Mouse (Mus musculus): ENCODE results near the gene Olfr728. TPM values are rescaled to one million over a fixed set of nuclear protein-coding genes. Genes with fewer than 3 reads are reported as not detected.

Olfr728 gene
- polyA plus RNA-seq (2012; rRNA removed): not detected in 2 replicates

GRCm38 (mm10) chr14:50142580-50142979 lies at the start of gene Olfr728:
Olfr728 (minus strand) TSS chr14:50142680.

GRCm38 (mm10) chr14:50188098-50188497 lies 45.6 kb upstream of the Olfr728 start, which contains the start of gene Olfr730:
Olfr730 (minus strand) TSS chr14:50188198.

GRCm38 (mm10) chr14:50152810-50153209 lies 10.3 kb upstream of the Olfr728 start, which contains the start of gene Olfr729:
Olfr729 (minus strand) TSS chr14:50152910.

GRCm38 (mm10) chr14:50122886-50123285 lies 19.6 kb downstream of the Olfr728 start, which contains the start of gene Olfr727:
Olfr727 (plus strand) TSS chr14:50123186.

GRCm38 (mm10) chr14:50090853-50091252 lies 51.6 kb downstream of the Olfr728 start, which contains the start of gene Olfr726:
Olfr726 (minus strand) TSS chr14:50090953.

Other genes with a start within 250 kb of the Olfr728 start
- gene Olfr722, start 240.7 kb downstream of the Olfr728 start, polyA plus RNA-seq (2012; rRNA removed): not detected in 2 replicates
- not detected in 2 replicates for gene Olfr723, start 210.9 kb downstream of the Olfr728 start, polyA plus RNA-seq (2012; rRNA removed)
- not detected in 2 replicates for gene Olfr724, start 179.4 kb downstream of the Olfr728 start, polyA plus RNA-seq (2012; rRNA removed)
- not detected in 2 replicates for gene Olfr725, start 102.3 kb downstream of the Olfr728 start, polyA plus RNA-seq (2012; rRNA removed)
- gene Olfr726, start 51.7 kb downstream of the Olfr728 start, polyA plus RNA-seq (2012; rRNA removed): not detected in 2 replicates
- not detected in 2 replicates for gene Olfr727, start 19.5 kb downstream of the Olfr728 start, polyA plus RNA-seq (2012; rRNA removed)
- gene Olfr729, start 10.2 kb upstream of the Olfr728 start, polyA plus RNA-seq (2012; rRNA removed): not detected in 2 replicates
- not detected in 2 replicates for gene Olfr730, start 45.5 kb upstream of the Olfr728 start, polyA plus RNA-seq (2012; rRNA removed)
- not detected in 2 replicates for gene Olfr731, start 99.2 kb upstream of the Olfr728 start, polyA plus RNA-seq (2012; rRNA removed)
- gene Olfr732, start 141.5 kb upstream of the Olfr728 start, polyA plus RNA-seq (2012; rRNA removed): not detected in 2 replicates
- not detected in 2 replicates for gene Olfr733, start 158.8 kb upstream of the Olfr728 start, polyA plus RNA-seq (2012; rRNA removed)
- gene Olfr734, start 184.1 kb upstream of the Olfr728 start, polyA plus RNA-seq (2012; rRNA removed): not detected in 2 replicates
- gene Olfr735, start 206.2 kb upstream of the Olfr728 start, polyA plus RNA-seq (2012; rRNA removed): not detected in 2 replicates
- 0.21 and 0.36 TPM in 2 replicates for gene Tlr11, start 215.2 kb upstream of the Olfr728 start, polyA plus RNA-seq (2012; rRNA removed)
- not detected in 2 replicates for gene Olfr736, start 238.5 kb upstream of the Olfr728 start, polyA plus RNA-seq (2012; rRNA removed)